Comparison of ENCODE assay signal across 8 mouse cellular contexts in genomic region chr8:71592374-71593170, GRCm38 (mm10). TPM values are rescaled to one million over a fixed set of nuclear protein-coding genes. Genes with fewer than 3 reads are reported as not detected.
DNase-seq lines count a peak whose midpoint lies in the region; ATAC-seq and TF ChIP-seq lines count a peak whose summit lies in the region.

No protein-coding gene starts in this region.

- H3K4me2 ChIP-seq in neural tube, embryonic 11.5 days (ENCODE audit: low read depth), result peak overlapping the region; percentile 87
- peak overlapping the region; percentile 89 for H3K4me2 ChIP-seq in midbrain, embryonic 12.5 days (replicated peaks)
- peak overlapping the region; percentile 72 for H3K4me2 ChIP-seq in stomach, postnatal 0 days (replicated peaks; ENCODE audit: low read depth)

- no peak for TF ChIP-seq EP300 in stomach, postnatal 0 days (optimal IDR thresholded peaks at IDR 0.05)

- 5% methylated on average over 50 of the region's 60 CpGs for WGBS in neural tube, embryonic 11.5 days
- WGBS in midbrain, embryonic 12.5 days, result 5% methylated on average over 60 of the region's 60 CpGs
- 3% methylated on average over 57 of the region's 60 CpGs for WGBS in stomach, postnatal 0 days

- peaks cover 9% of the 10 kb centered on the region for H3K4me1 ChIP-seq in neural tube, embryonic 11.5 days (ENCODE audit: control insufficient read depth, insufficient read depth, low read length)
- H3K4me1 ChIP-seq in midbrain, embryonic 12.5 days, result peaks cover 27% of the 10 kb centered on the region
- H3K4me1 ChIP-seq in stomach, postnatal 0 days (replicated peaks; ENCODE audit: control insufficient read depth, insufficient read depth), result peaks cover 3% of the 10 kb centered on the region

- H3K27ac ChIP-seq in neural tube, embryonic 11.5 days (ENCODE audit: low read depth, low read length), result peak overlapping the region; percentile 96
- H3K27ac ChIP-seq in midbrain, embryonic 12.5 days (replicated peaks), result peak overlapping the region; percentile 99
- peak overlapping the region; percentile 97 for H3K27ac ChIP-seq in stomach, postnatal 0 days (replicated peaks)

- no peaks in the 10 kb centered on the region for H3K9me3 ChIP-seq in neural tube, embryonic 11.5 days (ENCODE audit: control insufficient read depth, low read length)
- no peaks in the 10 kb centered on the region for H3K9me3 ChIP-seq in midbrain, embryonic 12.5 days
- H3K9me3 ChIP-seq in stomach, postnatal 0 days (ENCODE audit: control insufficient read depth, low read length), result no peaks in the 10 kb centered on the region

- no peaks in the 10 kb centered on the region for H3K27me3 ChIP-seq in neural tube, embryonic 11.5 days (ENCODE audit: control insufficient read depth, insufficient read depth, low read length)
- H3K27me3 ChIP-seq in midbrain, embryonic 12.5 days, result peaks cover 10% of the 10 kb centered on the region
- H3K27me3 ChIP-seq in stomach, postnatal 0 days (ENCODE audit: control insufficient read depth, insufficient read depth, low read length), result no peaks in the 10 kb centered on the region

- peak; percentile 60 for ATAC-seq in neural tube, embryonic 11.5 days (ENCODE audit: insufficient read depth, low FRiP score, low TSS enrichment)
- peak; percentile 12; the same call in 1 of the 2 replicates for ATAC-seq in granulocyte monocyte progenitor cell, adult 5-6 weeks (replicated peaks; ENCODE audit: poor library complexity, severe bottlenecking)
- peak; percentile 71 for ATAC-seq in midbrain, embryonic 12.5 days (ENCODE audit: low FRiP score, low read depth)
- ATAC-seq in stomach, postnatal 0 days (ENCODE audit: low FRiP score, low TSS enrichment), result peak; percentile 68

- no peaks in the 10 kb centered on the region for H3K36me3 ChIP-seq in neural tube, embryonic 11.5 days (ENCODE audit: control insufficient read depth, insufficient read depth, low read length)
- no peaks in the 10 kb centered on the region for H3K36me3 ChIP-seq in midbrain, embryonic 12.5 days
- no peaks in the 10 kb centered on the region for H3K36me3 ChIP-seq in stomach, postnatal 0 days (ENCODE audit: control insufficient read depth, insufficient read depth, low read length)

- peak; percentile 32 for TF ChIP-seq CTCF in stomach, postnatal 0 days (IDR thresholded peaks at IDR 0.05; ENCODE audit: low read depth)

- no peak for DNase-seq in neural tube, embryonic 11.5 days (ENCODE audit: low spot score)
- DNase-seq in neural tube, embryonic 10.5 days (ENCODE audit: extremely low spot score, low spot score), result no peak
- DNase-seq in cerebellum, postnatal 25 days, result peak; percentile 96
- peak; percentile 90 for DNase-seq in kidney, adult 18-20 months
- peak; percentile 68 for DNase-seq in left cerebral cortex, postnatal 4 days
- DNase-seq in stomach, postnatal 0 days (ENCODE audit: low spot score), result peak; percentile 74

- H3K4me3 ChIP-seq in neural tube, embryonic 11.5 days (ENCODE audit: low read depth, low read length), result peak overlapping the region; percentile 72
- H3K4me3 ChIP-seq in midbrain, embryonic 12.5 days, result peak overlapping the region; percentile 88
- peak overlapping the region; percentile 72 for H3K4me3 ChIP-seq in stomach, postnatal 0 days (ENCODE audit: low read depth, low read length)

- intact Hi-C loops in left cerebral cortex, postnatal 4 days (cut with DNase I), result no loop called here

- H3K9ac ChIP-seq in neural tube, embryonic 11.5 days (ENCODE audit: low read length), result peak overlapping the region; percentile 93
- peak overlapping the region; percentile 94 for H3K9ac ChIP-seq in midbrain, embryonic 12.5 days (replicated peaks)
- H3K9ac ChIP-seq in stomach, postnatal 0 days (ENCODE audit: low read length), result peak overlapping the region; percentile 81

RNA-seq across cellular contexts. Expression of gene Pgls, which starts 0.6 kb away (rescaled TPM):
- polyA plus RNA-seq in neural tube, embryonic 11.5 days (2014; fragmentation: Nextera tagmentation; extraction: Ambion mirVana), result 212 and 216 TPM in 2 replicates
- 143 and 180 TPM in 2 replicates for total RNA-seq in granulocyte monocyte progenitor cell, adult 5-6 weeks (2014; fragmentation: Nextera tagmentation)
- 155 and 185 TPM in 2 replicates for total RNA-seq in granulocyte monocyte progenitor cell, adult 5-6 weeks (2017)
- total RNA-seq in left cerebral cortex, postnatal 4 days (2021), result 10 to 100 TPM; 85.7 to 97.3 TPM
- 215 and 216 TPM in 2 replicates for polyA plus RNA-seq in midbrain, embryonic 12.5 days (2016; fragmentation: Nextera tagmentation; extraction: Ambion mirVana)
- 221 and 223 TPM in 2 replicates for polyA plus RNA-seq in stomach, postnatal 0 days (2015; fragmentation: Nextera tagmentation; extraction: Ambion mirVana)

RNA-seq across cellular contexts. Expression of gene Fam129c, which starts 4.9 kb away (rescaled TPM):
- polyA plus RNA-seq in neural tube, embryonic 11.5 days (2014; fragmentation: Nextera tagmentation; extraction: Ambion mirVana), result 3.6 and 4.2 TPM in 2 replicates
- total RNA-seq in granulocyte monocyte progenitor cell, adult 5-6 weeks (2014; fragmentation: Nextera tagmentation), result 11.6 and 11.7 TPM in 2 replicates
- 0.69 and 6.1 TPM in 2 replicates for total RNA-seq in granulocyte monocyte progenitor cell, adult 5-6 weeks (2017)
- total RNA-seq in left cerebral cortex, postnatal 4 days (2021), result 1 to 10 TPM; 7.9 to 8.0 TPM
- 6.5 and 6.9 TPM in 2 replicates for polyA plus RNA-seq in midbrain, embryonic 12.5 days (2016; fragmentation: Nextera tagmentation; extraction: Ambion mirVana)
- 0.99 and 1.4 TPM in 2 replicates for polyA plus RNA-seq in stomach, postnatal 0 days (2015; fragmentation: Nextera tagmentation; extraction: Ambion mirVana)

RNA-seq across cellular contexts. Expression of gene Colgalt1, which starts 18.2 kb away (rescaled TPM):
- 54.5 and 57.4 TPM in 2 replicates for polyA plus RNA-seq in neural tube, embryonic 11.5 days (2014; fragmentation: Nextera tagmentation; extraction: Ambion mirVana)
- total RNA-seq in granulocyte monocyte progenitor cell, adult 5-6 weeks (2014; fragmentation: Nextera tagmentation), result 93.8 and 107 TPM in 2 replicates
- 77.1 and 84.4 TPM in 2 replicates for total RNA-seq in granulocyte monocyte progenitor cell, adult 5-6 weeks (2017)
- 10 to 100 TPM; 88.2 to 88.6 TPM for total RNA-seq in left cerebral cortex, postnatal 4 days (2021)
- polyA plus RNA-seq in midbrain, embryonic 12.5 days (2016; fragmentation: Nextera tagmentation; extraction: Ambion mirVana), result 52.1 and 56.2 TPM in 2 replicates
- polyA plus RNA-seq in stomach, postnatal 0 days (2015; fragmentation: Nextera tagmentation; extraction: Ambion mirVana), result 40.3 and 41.1 TPM in 2 replicates

RNA-seq across cellular contexts. Expression of gene Slc27a1, which starts 23.9 kb away (rescaled TPM):
- 10.5 and 12.7 TPM in 2 replicates for polyA plus RNA-seq in neural tube, embryonic 11.5 days (2014; fragmentation: Nextera tagmentation; extraction: Ambion mirVana)
- total RNA-seq in granulocyte monocyte progenitor cell, adult 5-6 weeks (2014; fragmentation: Nextera tagmentation), result 7.8 and 10.2 TPM in 2 replicates
- total RNA-seq in granulocyte monocyte progenitor cell, adult 5-6 weeks (2017), result 3.3 and 6.2 TPM in 2 replicates
- 10 to 100 TPM; 60.5 to 71.1 TPM for total RNA-seq in left cerebral cortex, postnatal 4 days (2021)
- polyA plus RNA-seq in midbrain, embryonic 12.5 days (2016; fragmentation: Nextera tagmentation; extraction: Ambion mirVana), result 38.4 and 44.4 TPM in 2 replicates
- polyA plus RNA-seq in stomach, postnatal 0 days (2015; fragmentation: Nextera tagmentation; extraction: Ambion mirVana), result 26.5 and 27.4 TPM in 2 replicates

RNA-seq across cellular contexts. Expression of gene Nxnl1, which starts 26.2 kb away (rescaled TPM):
- not detected in 2 replicates for polyA plus RNA-seq in neural tube, embryonic 11.5 days (2014; fragmentation: Nextera tagmentation; extraction: Ambion mirVana)
- total RNA-seq in granulocyte monocyte progenitor cell, adult 5-6 weeks (2014; fragmentation: Nextera tagmentation), result not detected in 2 replicates
- 0.36 TPM in 1 of 2 replicates, not detected in the other for total RNA-seq in granulocyte monocyte progenitor cell, adult 5-6 weeks (2017)
- total RNA-seq in left cerebral cortex, postnatal 4 days (2021), result not detected
- not detected in 2 replicates for polyA plus RNA-seq in midbrain, embryonic 12.5 days (2016; fragmentation: Nextera tagmentation; extraction: Ambion mirVana)
- 0.04 and 0.05 TPM in 2 replicates for polyA plus RNA-seq in stomach, postnatal 0 days (2015; fragmentation: Nextera tagmentation; extraction: Ambion mirVana)

Comparison
In these comparisons a context has a peak if more than half of its experiments do, and no peak if none do; other contexts are left out.
1. ATAC-seq: peak in every context shown above with its lines; median percentile 71 in midbrain, embryonic 12.5 days; 68 in stomach, postnatal 0 days; 60 in neural tube, embryonic 11.5 days; 12 in granulocyte monocyte progenitor cell, adult 5-6 weeks.
2. DNase-seq: peak in cerebellum, postnatal 25 days (2 of 2), kidney, adult 18-20 months (single experiment), left cerebral cortex, postnatal 4 days (single experiment) and stomach, postnatal 0 days (single experiment); none in neural tube, embryonic 11.5 days (single experiment) and neural tube, embryonic 10.5 days (single experiment).
3. Peak in every context shown above with its lines, with median percentiles within 50 percentile points of each other: H3K27ac ChIP-seq, H3K4me2 ChIP-seq, H3K4me3 ChIP-seq and H3K9ac ChIP-seq.